Mouse (Mus musculus) heart, postnatal 4 days (tissue): ENCODE data around the gene Rbpjl. TPM values are rescaled to one million over a fixed set of nuclear protein-coding genes. Genes with fewer than 3 reads are reported as not detected.

Experiments used
- DNase-seq: peaks from one replicate; pipeline ENCODE4 v3.0.0; 2021
- microRNA-seq, 2 experiments: library from miRNA; unstranded; fragments of <30 nt; microRNA quantifications; one replicate each; pipeline ENCODE4 v1.2.0; 2021 to 2022
- total RNA-seq, 2 experiments: library from RNA; stranded (reverse); gene quantifications; 2 replicates each; pipeline ENCODE4 v1.2.3; 2021

Rbpjl gene
- total RNA-seq, 2 experiments from 2014 or later, result not detected

DNA sequence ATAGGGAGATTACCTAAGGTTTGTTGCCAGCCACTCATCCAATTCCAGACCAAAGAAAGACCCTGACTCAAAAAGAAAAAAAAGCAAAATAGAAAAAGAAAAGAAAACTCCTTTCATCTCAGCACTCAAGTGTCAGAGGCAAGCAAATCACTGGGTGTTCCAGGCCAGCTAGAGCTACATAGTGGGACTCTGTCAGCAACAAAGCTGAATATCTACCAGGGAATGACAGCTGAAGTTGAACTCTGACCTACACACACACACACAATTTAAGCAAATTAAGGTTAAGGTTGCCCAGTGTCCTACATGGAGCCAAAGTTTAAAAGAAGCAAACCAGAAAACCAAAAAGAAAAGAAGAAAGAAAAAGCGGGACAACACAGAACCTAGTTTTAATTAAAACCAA lies 45.2 kb downstream of the Rbpjl start:
- no peak for DNase-seq

DNA sequence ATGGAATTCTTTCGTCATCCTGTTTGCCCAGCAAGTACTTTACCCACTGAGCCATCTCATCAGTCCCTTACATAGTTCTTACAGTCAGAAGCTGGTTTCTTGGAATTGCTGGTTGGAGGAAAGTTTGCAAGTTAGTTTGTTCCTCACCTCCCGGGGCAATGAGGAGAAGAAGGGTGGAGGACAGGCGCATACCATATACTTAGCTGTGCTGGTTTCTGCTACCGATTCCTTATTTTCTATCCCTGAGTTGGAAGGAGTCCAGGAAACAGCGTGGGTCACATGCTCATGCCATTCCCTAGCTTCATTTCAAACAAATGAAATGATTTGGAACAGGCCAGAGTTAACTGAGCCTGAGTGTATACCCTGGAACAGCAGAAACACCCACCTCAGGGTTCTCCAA lies 46.0 kb downstream of the Rbpjl start:
- no peak for DNase-seq

DNA sequence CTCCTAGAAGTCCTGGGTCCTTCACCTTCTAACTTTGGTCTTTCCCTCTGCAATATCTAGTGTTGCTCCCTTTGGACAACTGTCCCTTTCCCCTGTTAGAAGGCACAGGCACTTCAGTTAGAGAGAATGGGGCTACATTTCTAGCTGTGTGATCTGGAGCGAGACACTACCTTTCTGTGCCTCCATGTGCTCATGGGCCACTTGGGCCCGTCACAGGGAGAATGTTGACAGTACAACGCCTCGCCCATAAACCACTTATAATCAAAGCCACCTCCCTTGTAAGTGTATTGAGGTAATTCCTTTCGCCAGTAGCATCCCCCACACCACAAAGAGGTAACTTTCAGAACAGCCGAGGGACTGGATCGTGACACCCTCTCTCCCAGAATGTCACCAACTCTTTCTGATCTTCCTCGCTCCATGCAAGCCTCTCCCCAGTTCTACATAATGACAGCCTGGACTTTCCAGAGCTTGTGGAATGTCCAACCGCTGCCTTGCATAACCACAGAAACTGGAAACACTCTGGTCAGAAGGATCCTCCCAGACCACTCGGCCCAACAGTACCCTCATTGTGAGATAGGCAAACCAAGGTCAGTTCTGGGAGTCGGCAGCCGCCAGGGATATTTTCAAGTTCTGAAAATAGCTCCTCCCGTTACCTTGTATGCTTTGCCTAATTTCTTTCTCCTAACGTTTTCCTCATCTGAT lies 46.6 kb downstream of the Rbpjl start:
- DNase-seq, result no peak

DNA sequence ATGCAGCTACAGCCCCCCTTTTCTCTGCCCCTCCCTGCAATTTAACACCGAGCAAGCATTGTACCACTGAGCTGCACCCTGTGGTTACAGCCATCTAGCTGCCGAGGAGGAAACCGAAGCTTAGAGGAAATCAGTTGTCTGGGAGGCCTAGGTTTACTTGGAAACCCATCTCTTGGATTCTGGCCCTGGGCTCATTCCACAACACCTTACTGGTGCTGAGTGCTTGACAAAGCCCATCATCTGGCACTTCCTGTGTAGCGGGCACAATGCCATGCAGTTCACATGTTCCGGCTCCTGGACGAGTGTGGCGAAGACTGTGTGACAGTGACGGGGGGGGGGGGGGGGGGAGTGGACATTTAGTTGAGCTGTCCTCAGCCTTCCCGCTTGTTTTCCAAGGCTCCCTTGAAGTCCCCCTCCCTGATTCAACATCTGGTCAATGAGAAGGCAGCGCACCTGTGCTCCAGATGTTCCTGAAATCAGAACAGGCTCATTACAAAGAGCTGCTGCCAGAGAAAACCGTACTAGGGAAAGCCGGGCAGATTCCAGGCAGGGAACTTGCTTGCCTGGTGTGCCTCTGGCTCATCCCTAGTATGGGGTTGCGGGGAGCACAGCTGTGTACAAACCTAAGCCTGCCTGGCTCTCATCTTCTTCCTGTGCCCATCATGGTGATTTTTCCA lies 49.2 kb downstream of the Rbpjl start:
- DNase-seq, result peak; percentile 82

DNA sequence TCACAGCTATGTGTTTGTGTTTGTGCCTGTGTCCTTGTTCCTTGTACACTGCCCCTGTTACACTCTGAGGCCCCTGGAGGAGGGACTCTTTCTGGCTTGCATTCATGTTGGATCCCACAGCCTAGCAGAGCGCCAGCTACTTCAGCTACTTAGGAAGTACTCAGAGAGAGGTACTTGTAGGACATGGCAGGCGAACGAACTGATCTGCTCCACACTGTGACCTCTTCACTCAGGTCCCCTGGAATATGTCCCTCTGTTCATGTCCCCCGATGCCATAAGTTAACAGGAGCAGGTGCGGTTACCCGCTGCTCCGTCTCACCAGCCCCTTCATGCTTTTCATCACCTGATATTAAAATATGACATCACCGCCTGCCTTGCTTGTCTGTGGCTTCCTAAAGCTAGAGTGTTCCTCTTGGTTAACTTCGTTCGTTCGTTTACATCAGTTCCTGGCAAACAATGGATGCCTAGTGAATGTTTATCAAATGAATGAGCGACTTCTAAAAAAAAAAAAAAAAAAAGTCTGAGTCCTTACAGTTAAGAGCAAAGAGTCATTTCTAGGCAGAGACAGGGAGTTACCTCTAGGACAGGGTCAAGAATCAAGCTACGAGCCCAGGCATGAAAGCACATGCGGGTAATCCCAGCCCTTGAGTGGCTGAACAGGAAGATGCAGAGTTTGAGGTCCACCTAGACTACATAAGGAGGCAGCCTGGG lies 50.3 kb downstream of the Rbpjl start:
- DNase-seq, result peak; percentile 51

DNA sequence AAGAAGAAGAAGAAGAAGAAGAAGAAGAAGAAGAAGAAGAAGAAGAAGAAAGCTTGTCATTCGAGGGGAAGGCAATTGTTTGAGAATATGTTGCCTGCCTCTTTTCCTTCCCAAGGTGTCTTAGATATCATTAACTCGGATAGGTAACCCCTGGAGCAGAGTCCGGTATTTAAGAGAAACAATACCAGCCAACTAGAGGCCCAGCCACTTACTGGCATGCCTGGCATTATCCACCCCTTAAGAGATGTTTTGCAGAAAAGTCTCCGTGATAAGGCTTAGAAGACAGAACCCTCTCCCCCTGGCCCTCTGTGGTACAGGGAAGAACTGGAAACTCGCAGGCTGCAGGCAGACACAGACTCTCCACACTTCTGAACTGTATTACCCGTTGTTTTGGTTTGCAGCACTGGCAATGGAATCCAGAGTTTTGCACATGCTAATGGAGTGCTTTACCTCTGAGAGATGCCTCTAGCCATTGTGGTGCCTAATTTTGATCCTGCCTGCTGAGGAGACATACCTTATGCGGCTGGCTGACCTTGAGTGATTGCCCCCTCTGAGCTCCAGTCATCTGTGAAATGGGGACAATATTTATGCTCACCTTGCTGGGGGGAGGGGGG lies 51.1 kb downstream of the Rbpjl start:
- DNase-seq, result no peak

DNA sequence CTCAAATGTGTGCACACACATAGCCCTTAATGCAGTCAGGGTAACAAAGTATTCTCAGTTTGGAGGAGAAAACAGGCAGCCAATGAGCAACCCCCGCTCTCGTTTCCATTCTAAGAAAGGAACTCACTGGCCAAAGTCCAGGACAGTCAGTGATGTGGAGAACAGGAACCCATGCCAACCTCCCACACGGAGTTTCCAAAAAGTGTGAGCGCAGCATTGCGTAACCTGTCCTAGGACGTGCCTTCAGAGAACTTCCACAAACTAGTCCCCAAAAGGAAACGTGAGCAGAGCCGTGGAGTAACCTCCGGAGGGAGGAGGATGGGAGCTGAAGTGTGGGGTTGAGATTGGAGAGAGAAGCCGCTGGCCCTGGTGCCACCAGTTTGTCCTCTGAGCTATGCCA lies 51.9 kb downstream of the Rbpjl start:
- peak; percentile 81 for DNase-seq

DNA sequence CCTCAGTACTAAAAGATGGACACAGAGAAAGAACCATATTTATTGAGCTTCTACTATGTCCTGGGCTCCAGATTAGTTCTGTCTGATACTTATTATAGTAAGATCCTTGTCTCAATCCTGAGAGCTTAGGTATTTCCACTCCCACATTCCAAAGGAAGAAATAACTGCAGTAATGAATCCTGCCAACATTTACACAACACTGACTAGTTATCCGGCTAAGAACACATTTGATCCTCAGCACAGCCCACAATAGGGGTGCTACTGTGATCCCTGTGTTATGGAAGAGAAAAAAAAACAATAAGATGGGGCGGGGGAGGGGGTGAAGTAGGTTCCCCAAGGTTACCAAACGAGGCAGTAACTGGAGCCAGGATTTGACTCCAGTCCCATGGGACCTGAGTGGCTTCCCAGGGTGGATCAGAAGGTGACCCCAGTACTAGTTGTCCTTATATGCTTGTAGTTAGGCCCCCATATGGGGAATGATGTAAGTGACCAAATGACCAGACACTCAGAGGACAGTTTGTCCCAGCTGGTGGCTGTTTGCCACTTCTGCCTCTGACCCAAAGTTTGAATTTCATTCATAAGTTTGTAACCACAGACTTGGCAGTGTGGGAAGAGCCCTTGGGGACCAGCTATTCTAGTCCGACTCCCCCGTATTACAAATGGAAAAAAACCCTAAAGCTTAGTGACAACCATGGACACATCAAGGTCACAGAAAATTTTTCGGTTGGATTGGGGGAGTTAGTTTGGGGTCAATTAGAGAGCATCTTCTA lies 52.7 kb downstream of the Rbpjl start:
- DNase-seq, result peak; percentile 43

DNA sequence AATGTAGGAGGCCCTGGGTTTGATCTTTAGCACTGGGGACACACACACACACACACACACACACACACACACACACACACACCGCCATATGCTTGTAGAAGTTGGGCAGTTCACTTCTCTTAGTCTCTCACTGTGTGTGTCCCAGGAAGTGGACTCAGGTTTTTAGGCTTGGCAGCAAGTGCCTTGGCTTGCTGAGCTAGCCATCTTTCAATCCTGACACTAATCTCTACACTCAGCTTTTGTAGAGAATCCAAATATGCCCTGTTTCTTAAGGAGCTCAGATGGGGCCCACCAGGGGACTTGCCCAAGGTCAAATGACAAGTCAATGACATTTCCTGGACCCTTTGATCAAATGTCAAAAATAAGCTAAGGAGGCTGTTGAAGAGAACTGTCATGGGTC lies 53.5 kb downstream of the Rbpjl start:
- DNase-seq, result no peak

DNA sequence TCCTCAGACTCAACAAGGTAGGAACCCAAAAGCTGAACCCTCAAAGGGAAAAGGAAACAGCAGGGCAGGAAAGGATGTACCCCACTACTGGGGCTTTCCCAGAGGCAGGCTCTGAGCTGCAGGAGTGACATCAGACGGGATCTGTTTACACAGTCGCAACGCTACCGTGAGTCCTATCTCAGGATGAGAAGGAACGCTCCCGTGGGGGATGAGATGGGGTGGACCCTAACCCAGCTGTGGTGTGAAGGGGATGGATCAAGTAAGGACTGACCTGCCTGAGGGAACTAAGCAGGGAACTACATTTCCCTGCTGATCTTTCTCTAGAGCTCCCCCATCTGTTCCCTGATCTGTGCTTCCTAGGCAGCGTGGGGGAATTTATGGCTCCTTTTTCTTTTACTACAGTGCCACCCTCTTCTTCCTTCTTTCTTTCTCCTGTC lies 53.9 kb downstream of the Rbpjl start, which contains the start of gene Sys1:
Sys1 (plus strand) TSS at position 101 of the 437 bp plus-strand sequence.
- no peak for DNase-seq

DNA sequence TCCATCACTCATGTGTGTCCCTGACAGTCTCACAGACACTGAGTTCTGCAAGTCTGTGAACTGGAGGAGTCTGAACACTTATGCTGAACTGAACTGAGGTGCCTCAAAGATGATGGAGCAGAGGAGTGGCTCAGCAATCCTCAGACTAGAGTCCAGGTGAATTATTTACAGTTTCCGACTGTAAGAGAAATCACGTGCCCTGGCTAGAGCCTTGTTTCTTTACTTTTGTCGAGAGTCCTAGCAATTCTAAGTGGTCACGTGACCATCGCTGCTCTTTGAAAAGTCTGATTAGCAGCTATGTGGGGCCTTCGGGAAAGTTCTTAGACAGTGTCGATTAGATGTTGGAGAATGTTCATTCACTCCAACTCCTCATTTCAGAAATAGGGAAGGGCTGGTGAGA lies 55.0 kb downstream of the Rbpjl start:
- no peak for DNase-seq

DNA sequence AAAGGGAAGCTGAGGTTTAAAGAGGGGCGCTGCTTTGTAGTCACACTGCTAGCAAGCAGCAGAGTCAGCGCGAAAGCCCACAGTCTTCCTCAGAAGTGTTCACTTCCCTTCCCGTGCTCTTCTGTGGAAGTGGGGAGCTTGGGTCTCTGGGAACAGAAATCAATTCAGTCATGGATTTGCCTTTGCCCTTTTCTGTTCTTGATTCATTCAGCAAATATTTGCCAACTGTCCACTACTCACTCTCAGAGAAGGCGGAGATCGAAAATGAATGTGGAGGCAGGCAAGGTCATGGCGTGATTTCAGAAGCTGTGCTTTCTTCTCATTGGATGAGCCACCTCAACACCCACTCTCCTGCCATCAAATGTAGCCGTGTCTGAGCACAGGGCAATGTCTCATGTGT lies 55.6 kb downstream of the Rbpjl start:
- no peak for DNase-seq

DNA sequence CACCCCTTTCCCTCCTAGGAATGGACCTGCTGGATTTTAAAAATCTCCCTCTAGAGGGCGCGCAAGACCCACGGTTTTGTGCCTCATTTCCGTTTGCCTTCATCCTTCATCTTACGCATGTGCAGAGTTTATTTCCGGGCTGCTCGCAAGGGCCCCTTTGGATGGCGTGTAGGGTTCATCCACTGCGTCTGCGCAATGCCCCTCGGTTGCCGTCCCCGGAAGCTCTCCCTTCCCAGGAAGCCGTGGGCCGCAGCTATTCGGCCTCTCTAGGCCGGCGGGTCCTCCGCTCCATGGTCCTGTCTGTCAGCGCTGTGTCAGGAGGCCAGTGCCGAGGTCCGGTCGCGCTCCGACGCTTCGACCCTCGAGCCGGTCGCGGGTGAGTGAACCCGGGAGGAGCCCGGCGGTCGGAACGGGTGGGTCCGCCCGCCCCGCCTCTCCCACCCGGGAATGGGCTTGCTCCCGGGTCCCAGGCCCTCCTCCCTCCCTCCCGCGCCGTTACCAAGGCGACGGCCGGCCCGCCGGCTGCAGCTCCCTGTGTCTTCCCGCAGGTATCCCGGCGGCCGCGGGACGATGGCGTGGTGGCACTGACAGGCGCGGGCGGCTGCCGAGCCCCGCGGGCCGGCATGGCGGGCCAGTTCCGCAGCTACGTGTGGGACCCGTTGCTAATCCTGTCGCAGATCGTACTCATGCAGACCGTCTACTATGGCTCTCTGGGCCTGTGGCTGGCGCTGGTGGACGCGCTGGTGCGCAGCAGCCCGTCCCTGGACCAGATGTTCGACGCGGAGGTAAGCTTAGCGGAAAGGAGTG lies 58.0 kb downstream of the Rbpjl start, which contains the start of gene Gm20458:
Gm20458 (plus strand) TSS at position 223 of the 807 bp plus-strand sequence.
- DNase-seq, result peak; percentile 95

Small RNAs within 50 kb of the gene (microRNA-seq; reads per million reads assigned to microRNA genes)
- 0 reads per million in 2 experiments for gene Mir7678

Other genes with a start within 250 kb of the Rbpjl start
- gene Kcns1, start 232.0 kb upstream of the Rbpjl start, total RNA-seq, result under 1 TPM in 1 of 2 experiments, not detected in 1; 0.19 TPM
- gene Wfdc5, start 220.4 kb upstream of the Rbpjl start, total RNA-seq, result not detected
- not detected for gene Wfdc12, start 212.5 kb upstream of the Rbpjl start, total RNA-seq
- gene Wfdc15a, start 203.0 kb upstream of the Rbpjl start, total RNA-seq, result not detected
- gene Wfdc15b, start 181.5 kb upstream of the Rbpjl start, total RNA-seq, result not detected
- not detected for gene Svs2, start 164.7 kb upstream of the Rbpjl start, total RNA-seq
- gene Svs3b, start 146.5 kb upstream of the Rbpjl start, total RNA-seq, result not detected
- gene Svs4, start 124.7 kb upstream of the Rbpjl start, total RNA-seq, result not detected
- not detected for gene Svs3a, start 113.9 kb upstream of the Rbpjl start, total RNA-seq
- not detected for gene Svs6, start 86.4 kb upstream of the Rbpjl start, total RNA-seq
- not detected for gene Svs5, start 70.4 kb upstream of the Rbpjl start, total RNA-seq
- under 1 TPM; 0.41 to 0.83 TPM for gene Slpi, start 14.0 kb upstream of the Rbpjl start, total RNA-seq
- 1 to 10 TPM; 1.8 TPM for gene Matn4, start 2.0 kb downstream of the Rbpjl start, total RNA-seq
- 10 to 100 TPM; 22.1 to 25.8 TPM for gene Sdc4, start 40.7 kb downstream of the Rbpjl start, total RNA-seq
- gene Sys1, start 53.8 kb downstream of the Rbpjl start, total RNA-seq, result 10 to 100 TPM; 20.2 to 23.1 TPM
- 1 to 10 TPM; 2.5 to 4.3 TPM for gene Gm20458, start 57.8 kb downstream of the Rbpjl start, total RNA-seq
- gene Trp53tg5, start 70.6 kb downstream of the Rbpjl start, total RNA-seq, result not detected
- 10 to 100 TPM; 19.2 to 21.2 TPM for gene Dbndd2, start 83.0 kb downstream of the Rbpjl start, total RNA-seq
- 10 to 100 TPM; 61.8 to 64.1 TPM for gene Pigt, start 94.4 kb downstream of the Rbpjl start, total RNA-seq
- under 1 TPM; 0.55 to 0.77 TPM for gene Wfdc2, start 159.3 kb downstream of the Rbpjl start, total RNA-seq
- gene Spint3, start 170.3 kb downstream of the Rbpjl start, total RNA-seq, result not detected
- gene Wfdc6a, start 182.3 kb downstream of the Rbpjl start, total RNA-seq, result not detected
- not detected for gene Eppin, start 190.5 kb downstream of the Rbpjl start, total RNA-seq
- not detected for gene Wfdc6b, start 210.4 kb downstream of the Rbpjl start, total RNA-seq
- not detected for gene Wfdc8, start 210.5 kb downstream of the Rbpjl start, total RNA-seq
- gene Wfdc16, start 235.7 kb downstream of the Rbpjl start, total RNA-seq, result not detected